Mouse (Mus musculus) hindbrain, embryonic 13.5 days (tissue): ENCODE measurements at regions not wholly inside any gene's neighbourhood (a gene's known extent, or its start where the extent isn't known, plus 50 kb on each side); places are given as distances from the start of the nearest gene placed in this dataset.

ENCODE experiments used
- ATAC-seq: fragments of 200-750 bp; cut with Nextera tagmentation; 2 replicates; pipeline ENCODE4 v1.8.0; 2017; ENCODE audit warnings: moderate TSS enrichment; ENCODE audit not compliant: low FRiP score
- H3K27ac ChIP-seq: fragments of 300-500 bp; sonication (generic); 2 replicates; pipeline ENCODE4 v1.5.1; 2015; ENCODE audit warnings: inconsistent platforms, mild to moderate bottlenecking, moderate library complexity
- H3K27me3 ChIP-seq: fragments of 300-500 bp; sonication (generic); 2 replicates; pipeline ENCODE4 v1.6.1; 2015; ENCODE audit warnings: mild to moderate bottlenecking, inconsistent platforms
- H3K36me3 ChIP-seq: fragments of 300-500 bp; sonication (generic); 2 replicates; pipeline ENCODE4 v1.6.1; 2015; ENCODE audit warnings: mild to moderate bottlenecking, inconsistent platforms
- H3K4me1 ChIP-seq: fragments of 300-500 bp; sonication (generic); replicated peaks from 2 replicates; pipeline ENCODE4 v1.6.1; 2015; ENCODE audit warnings: inconsistent platforms
- H3K4me2 ChIP-seq: fragments of 300-500 bp; sonication (generic); 2 replicates; pipeline ENCODE4 v1.6.1; 2015; ENCODE audit warnings: inconsistent platforms, mild to moderate bottlenecking, moderate library complexity
- H3K4me3 ChIP-seq: fragments of 300-500 bp; sonication (generic); 2 replicates; pipeline ENCODE4 v1.5.1; 2015; ENCODE audit warnings: mild to moderate bottlenecking, inconsistent platforms
- H3K9ac ChIP-seq: fragments of 300-500 bp; sonication (generic); 2 replicates; pipeline ENCODE4 v1.6.1; 2015; ENCODE audit warnings: mild to moderate bottlenecking, inconsistent platforms
- H3K9me3 ChIP-seq: fragments of 300-500 bp; sonication (generic); 2 replicates; pipeline ENCODE4 v1.6.1; 2016; ENCODE audit warnings: inconsistent platforms
- WGBS: fragments of 180-500 bp; shearing (Covaris S2); methylation state at CpG from one replicate; pipeline ENCODE4 v1.1.7; 2015; 5-methylcytosine and 5-hydroxymethylcytosine counted together

- no peak for ATAC-seq
- peaks cover 3% of the 10 kb centered on the region; the same call in 1 of the 2 replicates for H3K9me3 ChIP-seq
- H3K4me1 ChIP-seq = no peaks in the 10 kb centered on the region
- 64% methylated on average over 2 of the region's 2 CpGs for WGBS
- no peak overlapping the region for H3K9ac ChIP-seq
- no peak overlapping the region for H3K27ac ChIP-seq
- H3K4me2 ChIP-seq = no peak overlapping the region
- H3K36me3 ChIP-seq = no peaks in the 10 kb centered on the region
- no peaks in the 10 kb centered on the region for H3K27me3 ChIP-seq
- H3K4me3 ChIP-seq = no peak overlapping the region
These were observed 273.4 kb upstream of the Epha5 start for GRCm38 (mm10) chr5:84690334-84691258.

GRCm38 (mm10) chr5:84687534-84687933, 270.4 kb upstream of the Epha5 start:
- no peak overlapping the region for H3K4me2 ChIP-seq
- no peaks in the 10 kb centered on the region for H3K9me3 ChIP-seq
- H3K4me3 ChIP-seq = no peak overlapping the region
- no peak overlapping the region for H3K27ac ChIP-seq
- no peak for ATAC-seq
- no peaks in the 10 kb centered on the region for H3K4me1 ChIP-seq
- H3K27me3 ChIP-seq = no peaks in the 10 kb centered on the region
- no peaks in the 10 kb centered on the region for H3K36me3 ChIP-seq
- no peak overlapping the region for H3K9ac ChIP-seq

GRCm38 (mm10) chr5:84655171-84655570, 238.0 kb upstream of the Epha5 start:
- Histone ChIP-seq H3K27ac (no peak overlapping the region), H3K4me3 (no peak overlapping the region), H3K9me3 (no peaks in the 10 kb centered on the region), H3K27me3 (no peaks in the 10 kb centered on the region), H3K9ac (no peak overlapping the region), H3K4me2 (no peak overlapping the region), H3K36me3 (no peaks in the 10 kb centered on the region), H3K4me1 (no peaks in the 10 kb centered on the region)
- no peak for ATAC-seq

- H3K9ac ChIP-seq = no peak overlapping the region
- ATAC-seq = no peak
- no peak overlapping the region for H3K4me3 ChIP-seq
- H3K4me1 ChIP-seq = no peaks in the 10 kb centered on the region
- no peak overlapping the region for H3K27ac ChIP-seq
- no peaks in the 10 kb centered on the region for H3K36me3 ChIP-seq
- no peak overlapping the region for H3K4me2 ChIP-seq
- no peaks in the 10 kb centered on the region for H3K27me3 ChIP-seq
- WGBS = 92% methylated on average over 3 of the region's 3 CpGs
- H3K9me3 ChIP-seq = 0 out of 2 replicates have a peak, but pooled peaks cover 3% of the 10 kb centered on the region
These were observed 218.3 kb upstream of the Epha5 start for GRCm38 (mm10) chr5:84635502-84635901.

GRCm38 (mm10) chr5:84632851-84633250, 215.7 kb upstream of the Epha5 start:
- WGBS = 75% methylated on average over 2 of the region's 2 CpGs
- no peaks in the 10 kb centered on the region for H3K27me3 ChIP-seq
- H3K36me3 ChIP-seq = no peaks in the 10 kb centered on the region
- no peak overlapping the region for H3K27ac ChIP-seq
- no peaks in the 10 kb centered on the region for H3K4me1 ChIP-seq
- 0 out of 2 replicates have a peak, but pooled peaks cover 3% of the 10 kb centered on the region for H3K9me3 ChIP-seq
- no peak for ATAC-seq
- H3K4me2 ChIP-seq = no peak overlapping the region
- H3K9ac ChIP-seq = no peak overlapping the region
- no peak overlapping the region for H3K4me3 ChIP-seq

- no peaks in the 10 kb centered on the region for H3K9me3 ChIP-seq
- H3K4me2 ChIP-seq = no peak overlapping the region
- H3K9ac ChIP-seq = no peak overlapping the region
- H3K27me3 ChIP-seq = no peaks in the 10 kb centered on the region
- H3K36me3 ChIP-seq = no peaks in the 10 kb centered on the region
- no peak overlapping the region for H3K27ac ChIP-seq
- H3K4me1 ChIP-seq = no peaks in the 10 kb centered on the region
- no peak for ATAC-seq
- 93% methylated on average over 1 of the region's 1 CpGs for WGBS
- H3K4me3 ChIP-seq = no peak overlapping the region
These were observed 201.0 kb upstream of the Epha5 start for GRCm38 (mm10) chr5:84618194-84618593.

- Histone ChIP-seq H3K4me1 (no peaks in the 10 kb centered on the region; the same call in 1 of the 2 replicates), H3K9me3 (peaks cover 4% of the 10 kb centered on the region; the same call in 1 of the 2 replicates), H3K27me3 (no peaks in the 10 kb centered on the region), H3K4me2 (no peak overlapping the region), H3K27ac (no peak overlapping the region), H3K9ac (no peak overlapping the region), H3K4me3 (no peak overlapping the region), H3K36me3 (no peaks in the 10 kb centered on the region)
- no peak for ATAC-seq
- 59% methylated on average over 2 of the region's 2 CpGs for WGBS
These were observed 191.5 kb upstream of the Epha5 start for GRCm38 (mm10) chr5:84608683-84609082.

GRCm38 (mm10) chr5:84565311-84565946, 148.2 kb upstream of the Epha5 start:
- Histone ChIP-seq H3K36me3 (no peaks in the 10 kb centered on the region), H3K4me1 (no peaks in the 10 kb centered on the region), H3K9ac (no peak overlapping the region), H3K4me2 (no peak overlapping the region), H3K27ac (no peak overlapping the region), H3K27me3 (no peaks in the 10 kb centered on the region), H3K4me3 (no peak overlapping the region), H3K9me3 (peaks cover 5% of the 10 kb centered on the region; the same call in 1 of the 2 replicates)
- 82% methylated on average over 5 of the region's 5 CpGs for WGBS
- ATAC-seq = no peak

- Histone ChIP-seq H3K4me2 (no peak overlapping the region), H3K27me3 (no peaks in the 10 kb centered on the region), H3K36me3 (no peaks in the 10 kb centered on the region), H3K27ac (no peak overlapping the region), H3K4me3 (no peak overlapping the region), H3K4me1 (no peaks in the 10 kb centered on the region), H3K9me3 (no peaks in the 10 kb centered on the region), H3K9ac (no peak overlapping the region)
- no peak for ATAC-seq
These were observed 102.7 kb upstream of the Epha5 start for GRCm38 (mm10) chr5:84519836-84520235.

GRCm38 (mm10) chr5:84510144-84510543, 93.0 kb upstream of the Epha5 start:
- Histone ChIP-seq H3K9ac (no peak overlapping the region), H3K4me3 (no peak overlapping the region), H3K4me1 (no peaks in the 10 kb centered on the region), H3K36me3 (no peaks in the 10 kb centered on the region), H3K27me3 (no peaks in the 10 kb centered on the region), H3K27ac (no peak overlapping the region), H3K4me2 (no peak overlapping the region), H3K9me3 (0 out of 2 replicates have a peak, but pooled peaks cover 5% of the 10 kb centered on the region)
- 83% methylated on average over 5 of the region's 5 CpGs for WGBS
- no peak for ATAC-seq

- Histone ChIP-seq H3K4me3 (no peak overlapping the region), H3K27me3 (no peaks in the 10 kb centered on the region), H3K9me3 (no peaks in the 10 kb centered on the region), H3K36me3 (no peaks in the 10 kb centered on the region), H3K4me2 (no peak overlapping the region), H3K9ac (no peak overlapping the region), H3K27ac (no peak overlapping the region), H3K4me1 (no peaks in the 10 kb centered on the region)
- no peak for ATAC-seq
These were observed 63.8 kb upstream of the Epha5 start for GRCm38 (mm10) chr5:84480978-84481377.
